Mouse (Mus musculus): ENCODE results near the gene Naip2.
"Not testable (repeated sequence)": the region's sequence is repeated elsewhere in the genome, so short reads cannot be mapped to it uniquely, and the experiment has no call there.

The Naip2 gene

DNA sequence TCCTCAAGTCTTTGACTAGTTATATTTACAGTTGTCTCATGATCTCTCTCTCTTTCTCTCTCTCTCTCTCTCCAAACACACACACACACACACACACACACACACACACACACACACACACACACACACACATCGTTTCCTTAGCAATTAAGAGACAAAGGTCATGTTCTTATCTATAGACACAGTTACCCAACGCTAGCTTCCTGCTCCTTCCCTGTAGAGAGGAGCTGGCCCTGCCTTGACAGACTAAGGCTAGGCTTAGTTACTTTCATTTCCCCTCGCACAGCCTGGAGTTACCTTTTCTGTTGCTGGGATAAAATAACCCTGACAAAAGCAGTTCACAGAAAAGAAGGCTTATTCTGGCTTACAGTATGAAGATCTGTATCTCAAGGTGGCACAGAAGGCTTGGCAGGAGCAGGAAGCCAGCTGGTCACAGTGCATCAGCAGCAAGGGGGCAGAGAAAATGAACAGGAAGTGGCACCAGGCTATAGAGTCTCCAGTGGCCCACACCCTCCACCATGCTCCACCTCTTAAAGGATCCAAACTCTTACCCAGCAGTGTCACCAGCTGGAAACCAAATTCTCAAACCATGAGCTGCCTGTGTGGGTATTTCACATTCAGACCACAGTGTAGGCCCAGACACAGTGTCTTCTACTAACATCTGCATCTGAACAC is at the start of gene Naip2:
TSS of gene Naip2 (minus strand) at position 434 of the 675 bp plus-strand sequence.
- not testable (repeated sequence) for DNase-seq (ENCODE audit: low spot score)

DNA sequence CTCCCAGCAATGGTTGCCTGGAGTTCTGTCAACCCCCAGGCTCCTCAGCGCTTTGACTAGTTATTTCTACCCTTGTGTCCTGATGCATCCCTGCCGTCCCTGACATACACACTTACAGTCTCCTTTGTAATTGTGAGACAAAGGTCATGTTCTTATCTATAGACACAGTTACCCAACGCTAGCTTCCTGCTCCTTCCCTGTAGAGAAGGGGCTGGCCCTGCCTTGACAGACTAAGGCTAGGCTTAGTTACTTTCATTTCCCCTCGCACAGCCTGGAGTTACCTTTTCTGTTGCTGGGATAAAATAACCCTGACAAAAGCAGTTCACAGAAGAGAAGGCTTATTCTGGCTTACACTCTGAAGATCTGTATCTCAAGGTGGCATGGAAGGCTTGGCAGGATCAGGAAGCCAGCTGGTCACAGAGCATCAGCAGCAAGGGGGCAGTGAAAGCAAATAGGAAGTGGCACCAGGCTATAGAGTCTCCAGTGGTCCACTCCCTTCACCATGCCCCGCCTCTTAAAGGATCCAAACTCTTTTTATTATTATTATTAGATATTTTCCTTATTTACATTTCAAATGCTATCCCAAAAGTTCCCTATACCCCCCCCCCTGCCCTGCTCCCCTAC is 45.1 kb upstream of the Naip2 start:
- not testable (repeated sequence) for DNase-seq (ENCODE audit: low spot score)

DNA sequence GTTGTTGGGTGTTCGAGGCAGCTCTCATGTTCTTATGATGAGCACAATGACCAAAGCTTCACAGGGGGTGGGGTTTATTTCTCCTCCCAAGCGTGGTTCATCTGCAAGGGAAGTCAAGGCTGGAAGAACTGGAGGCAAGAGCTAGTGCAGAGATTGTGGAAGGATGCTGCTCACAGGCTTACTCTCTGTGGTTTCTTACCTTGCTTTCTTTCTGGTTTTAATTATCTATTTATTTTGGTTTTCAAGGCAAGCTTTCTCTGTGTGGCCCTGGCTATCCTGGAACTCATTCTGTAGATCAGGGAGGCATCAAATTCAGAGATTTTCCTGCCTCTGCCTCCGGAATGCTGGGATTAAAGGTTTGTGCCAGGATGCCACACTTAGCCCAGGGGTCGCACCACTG is 44.3 kb upstream of the Naip2 start, which contains the start of gene Naip5:
TSS of gene Naip5 (minus strand) at position 101 of the 400 bp plus-strand sequence.
- DNase-seq (ENCODE audit: low spot score): not testable (repeated sequence)

DNA sequence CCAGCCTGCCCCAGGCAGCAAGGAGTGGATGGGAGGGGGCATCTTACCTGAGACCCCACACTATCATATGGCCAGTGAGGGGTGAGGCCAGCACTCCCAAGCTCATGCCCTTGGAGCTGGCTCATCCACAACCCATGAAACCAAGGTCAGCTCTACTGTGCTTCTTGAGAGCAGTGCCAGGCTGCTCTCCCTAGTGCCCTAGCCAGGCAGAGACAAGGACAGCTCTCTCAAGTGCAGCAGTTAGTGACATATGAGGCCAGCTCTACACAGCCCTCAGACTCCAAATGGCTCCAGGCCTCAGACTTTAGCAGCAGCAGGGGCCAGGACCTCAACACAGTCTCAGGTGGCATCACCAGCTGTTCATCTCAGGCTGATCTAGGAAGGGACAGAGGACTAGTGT is 41.8 kb upstream of the Naip2 start:
- DNase-seq (ENCODE audit: low spot score): no peak

DNA sequence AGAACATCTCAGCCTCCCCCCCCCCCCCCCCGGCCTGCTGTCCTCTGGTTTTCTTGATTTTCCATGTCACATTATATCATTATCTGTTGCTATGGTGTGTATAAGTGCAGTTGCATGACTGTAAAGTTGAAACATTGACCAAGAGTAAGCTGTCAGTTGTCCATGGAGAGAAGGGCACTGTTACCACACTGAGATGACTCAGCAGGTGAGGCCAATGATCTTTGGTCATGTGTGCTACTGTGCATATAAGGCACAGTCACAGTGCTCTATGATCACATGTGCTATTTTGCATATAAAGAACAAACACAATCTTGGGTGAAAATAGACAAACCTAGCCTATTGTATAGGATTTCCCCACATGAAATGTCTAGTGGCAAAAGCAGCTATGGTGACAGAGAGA is 11.8 kb upstream of the Naip2 start:
- not testable (repeated sequence) for DNase-seq (ENCODE audit: low spot score)

DNA sequence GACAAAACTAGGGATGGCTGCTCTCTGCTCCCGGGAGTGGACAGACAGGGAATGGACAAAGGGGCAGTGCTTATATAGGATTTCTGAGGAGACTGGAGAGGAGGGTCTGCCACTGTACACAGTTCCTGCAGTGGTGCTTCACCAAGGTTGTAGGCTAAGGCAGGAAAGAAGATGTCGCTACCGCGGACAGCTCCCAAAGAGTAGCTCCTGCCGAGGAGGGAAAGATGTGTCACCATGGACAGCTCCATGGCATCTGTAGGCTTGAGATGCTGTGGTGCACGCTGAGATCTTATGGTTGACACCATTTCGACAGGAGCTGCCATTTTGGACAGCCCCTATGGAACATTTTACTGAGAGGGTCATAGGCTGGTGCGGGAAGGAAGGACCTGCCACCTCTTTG is 8.6 kb upstream of the Naip2 start:
- DNase-seq (ENCODE audit: low spot score): peak; percentile 26

DNA sequence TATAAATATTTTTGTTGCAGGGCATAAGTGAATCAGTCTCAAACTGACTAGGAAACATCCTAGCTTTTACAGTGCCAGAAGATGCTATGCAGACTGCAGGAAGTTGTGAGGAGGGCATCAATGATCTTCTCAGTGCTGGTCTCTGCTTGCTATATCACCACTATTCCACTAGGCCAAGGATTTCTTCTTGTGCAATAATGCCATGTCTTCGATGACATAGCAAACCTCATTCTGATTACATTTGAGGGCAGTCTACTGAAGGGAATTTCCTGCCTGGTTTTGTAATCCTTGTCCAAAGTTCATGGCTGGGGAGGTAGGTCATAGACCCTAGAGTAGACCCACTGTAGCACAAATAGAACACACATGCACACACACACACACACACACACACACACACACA is 1.4 kb upstream of the Naip2 start:
- no peak for DNase-seq (ENCODE audit: low spot score)

DNA sequence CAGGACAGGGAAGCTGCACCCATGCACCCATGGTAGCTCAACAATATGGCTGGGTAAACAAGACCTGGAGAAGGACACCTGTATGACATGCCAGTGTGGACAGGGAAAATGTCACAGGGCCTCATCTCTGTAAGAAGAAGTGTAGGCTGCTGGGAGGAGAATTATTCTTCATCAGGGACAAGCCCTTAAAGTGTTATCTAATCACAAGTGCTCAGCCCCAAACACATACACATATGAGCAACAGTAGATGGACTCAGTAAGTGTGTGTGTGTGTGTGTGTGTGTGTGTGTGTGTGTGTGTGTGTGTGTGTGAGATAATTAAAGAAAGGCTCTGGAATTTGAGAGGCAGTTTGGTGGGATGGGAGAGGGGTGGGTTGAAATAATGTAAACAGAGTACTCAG is 1.1 kb downstream of the Naip2 start:
- DNase-seq (ENCODE audit: low spot score): no peak

DNA sequence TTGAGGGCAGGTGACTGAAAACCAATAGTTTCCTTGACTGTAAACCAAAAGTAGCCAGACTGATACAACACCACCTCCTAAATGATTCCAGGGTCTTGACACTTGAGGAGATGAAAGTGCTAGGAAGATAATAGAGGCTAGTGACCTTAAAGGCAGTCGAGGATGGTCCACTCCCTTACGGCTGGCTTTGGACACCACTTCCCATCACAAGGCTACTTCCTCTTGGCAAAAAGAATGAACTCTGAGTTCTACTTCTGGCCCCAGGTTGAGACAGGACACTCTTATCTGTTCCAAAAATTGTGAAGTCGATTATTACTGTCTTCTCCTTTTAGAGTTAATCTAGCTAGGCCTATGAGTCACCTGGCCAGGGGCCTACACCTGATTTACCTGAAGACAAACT is 6.5 kb downstream of the Naip2 start:
- DNase-seq (ENCODE audit: low spot score): no peak

DNA sequence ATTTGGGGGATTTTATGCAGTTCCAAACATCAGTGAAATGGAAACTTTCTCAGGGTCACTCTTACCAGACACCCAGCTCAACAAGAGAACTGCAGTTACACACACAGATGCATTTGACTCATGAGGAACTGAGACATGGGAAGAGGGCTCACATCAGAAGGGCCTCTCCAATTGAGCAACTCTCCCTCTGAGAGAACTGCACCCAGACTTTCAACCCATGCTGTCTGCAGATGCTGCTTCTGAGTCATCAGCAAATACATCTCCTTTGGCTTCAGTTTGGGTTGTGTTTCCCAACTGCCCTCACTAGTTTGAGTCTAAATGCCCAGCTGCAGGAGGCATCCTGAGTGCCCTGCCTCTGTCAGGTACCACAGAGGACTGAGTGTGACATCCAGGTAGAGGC is 18.8 kb downstream of the Naip2 start:
- not testable (repeated sequence) for DNase-seq (ENCODE audit: low spot score)

DNA sequence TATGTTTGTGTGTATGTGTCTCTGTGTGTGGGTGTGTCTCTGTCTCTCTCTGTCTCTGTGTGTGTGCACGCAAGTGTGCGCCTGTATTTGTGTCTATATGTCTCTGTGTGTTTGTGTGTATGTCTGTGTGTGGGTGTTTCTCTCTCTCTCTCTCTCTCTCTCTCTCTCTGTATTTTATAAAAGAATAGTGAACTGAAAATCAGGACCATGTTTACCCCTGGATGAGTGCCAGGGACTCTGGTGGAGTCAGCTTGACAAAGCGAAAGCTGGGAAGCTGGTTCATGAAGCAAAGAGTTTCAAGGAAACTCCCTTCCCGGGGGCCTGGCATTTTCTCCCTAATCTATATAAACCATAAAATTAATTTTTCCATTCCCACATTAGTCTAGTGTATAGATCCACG is 27.5 kb downstream of the Naip2 start:
- not testable (repeated sequence) for DNase-seq (ENCODE audit: low spot score)

DNA sequence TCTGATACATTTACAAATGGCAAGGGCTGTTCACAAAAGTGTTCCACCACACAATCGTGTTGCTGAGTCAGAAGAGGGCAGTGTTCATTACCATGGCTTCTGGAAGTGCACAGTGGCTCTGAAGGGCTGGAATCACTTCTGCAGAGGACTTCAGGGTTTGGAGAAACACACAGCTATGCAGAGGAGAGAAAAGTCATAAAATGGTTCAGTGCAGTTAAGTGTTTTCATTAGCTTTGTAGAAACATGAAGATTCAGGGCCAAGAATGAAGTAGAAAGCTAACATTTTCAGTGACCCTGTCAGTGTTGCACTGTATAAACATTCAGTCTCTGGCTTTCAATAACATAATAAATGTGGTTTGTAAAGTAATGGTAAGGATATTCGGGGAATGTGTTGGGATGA is 35.5 kb downstream of the Naip2 start:
- DNase-seq (ENCODE audit: low spot score): not testable (repeated sequence)

DNA sequence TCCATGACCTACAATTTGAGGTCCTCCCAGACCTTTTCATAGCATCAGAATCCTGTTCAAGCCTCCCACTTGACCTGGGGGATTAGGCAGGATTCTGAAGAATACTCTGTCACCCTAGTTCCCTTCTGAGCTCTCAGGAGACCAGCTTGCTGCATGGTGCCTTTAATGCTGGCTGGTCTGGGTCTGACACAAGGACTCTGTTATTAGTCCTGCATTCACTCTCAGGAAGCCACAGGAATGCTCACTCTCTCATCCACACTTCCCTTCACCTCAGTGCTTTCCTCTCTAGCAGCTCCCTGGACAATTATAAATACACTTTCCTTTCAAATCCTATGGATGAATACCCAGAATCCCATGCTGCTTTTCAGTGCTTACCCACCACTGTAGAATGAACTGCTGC is 39.4 kb downstream of the Naip2 start:
- not testable (repeated sequence) for DNase-seq (ENCODE audit: low spot score)

DNA sequence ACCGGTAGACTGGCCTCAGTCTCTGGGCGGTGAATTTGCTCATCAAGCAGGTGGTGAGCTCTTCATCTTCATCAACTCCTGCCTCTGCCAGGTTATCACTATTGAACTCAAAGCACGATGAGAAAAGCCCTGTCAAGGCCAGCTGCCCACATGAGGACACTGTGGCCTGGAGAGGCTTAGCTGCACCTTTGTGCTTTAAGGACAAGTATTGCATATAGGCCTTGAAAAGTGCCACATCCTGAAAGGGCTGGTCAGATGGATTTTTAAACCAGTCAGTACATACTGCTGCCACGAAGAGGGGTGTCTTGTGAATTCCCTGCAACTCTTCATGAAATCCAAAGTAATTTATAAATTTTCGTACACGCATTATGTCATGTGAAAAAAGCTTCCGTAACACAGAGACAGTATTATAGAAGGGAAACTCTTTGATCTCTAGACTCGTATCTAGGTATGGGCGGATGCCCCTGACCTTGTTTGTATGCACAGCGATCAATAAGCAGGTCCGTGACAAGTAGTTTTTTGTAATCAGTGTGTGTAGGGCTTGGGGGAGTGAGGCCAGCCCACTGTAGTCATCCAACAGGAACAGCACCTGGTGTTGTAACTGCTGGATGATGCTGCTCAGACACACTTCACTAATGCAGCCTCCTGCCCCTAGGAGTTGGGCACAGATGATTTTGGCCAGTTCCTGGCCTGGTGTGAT is 40.6 kb downstream of the Naip2 start:
- DNase-seq (ENCODE audit: low spot score): not testable (repeated sequence)

DNA sequence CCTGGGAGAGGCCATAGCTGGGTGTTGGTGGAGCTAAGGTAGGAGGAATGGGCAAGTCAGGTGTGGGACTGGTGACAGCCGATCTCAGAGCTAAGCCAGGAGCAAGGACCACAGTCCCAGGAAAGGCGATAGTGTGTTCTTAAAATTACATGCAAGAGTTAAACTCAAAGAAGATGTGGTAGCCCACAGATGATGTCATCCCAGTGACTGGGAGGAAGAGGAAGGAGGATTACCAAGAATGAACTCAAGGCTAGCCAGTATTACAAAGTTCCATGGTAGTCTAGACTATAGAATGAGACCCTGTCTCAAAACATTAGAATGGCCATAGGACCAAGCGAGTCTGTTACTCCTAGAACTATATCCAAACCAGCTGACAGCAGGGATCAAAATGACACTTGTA is 45.3 kb downstream of the Naip2 start:
- DNase-seq (ENCODE audit: low spot score): no peak

DNA sequence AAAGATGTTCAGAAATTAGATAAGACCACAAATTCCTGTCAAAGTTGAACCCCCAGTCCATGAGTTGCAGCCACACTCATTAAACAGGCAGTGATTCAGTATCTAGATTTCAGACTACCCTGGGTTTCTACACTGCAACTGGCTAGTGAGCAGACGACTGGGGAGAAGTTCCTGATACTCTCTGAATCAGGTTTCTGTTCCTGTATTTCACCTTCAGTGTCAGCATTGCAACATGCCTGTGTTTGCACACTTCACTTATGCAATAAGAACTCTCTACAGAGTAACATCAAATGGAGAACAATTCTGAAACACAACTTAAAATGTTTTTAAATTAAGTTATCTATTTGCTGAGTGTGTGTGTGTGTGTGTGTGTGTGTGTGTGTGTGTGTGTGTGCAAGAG is 49.2 kb downstream of the Naip2 start:
- no peak for DNase-seq (ENCODE audit: low spot score)

DNA sequence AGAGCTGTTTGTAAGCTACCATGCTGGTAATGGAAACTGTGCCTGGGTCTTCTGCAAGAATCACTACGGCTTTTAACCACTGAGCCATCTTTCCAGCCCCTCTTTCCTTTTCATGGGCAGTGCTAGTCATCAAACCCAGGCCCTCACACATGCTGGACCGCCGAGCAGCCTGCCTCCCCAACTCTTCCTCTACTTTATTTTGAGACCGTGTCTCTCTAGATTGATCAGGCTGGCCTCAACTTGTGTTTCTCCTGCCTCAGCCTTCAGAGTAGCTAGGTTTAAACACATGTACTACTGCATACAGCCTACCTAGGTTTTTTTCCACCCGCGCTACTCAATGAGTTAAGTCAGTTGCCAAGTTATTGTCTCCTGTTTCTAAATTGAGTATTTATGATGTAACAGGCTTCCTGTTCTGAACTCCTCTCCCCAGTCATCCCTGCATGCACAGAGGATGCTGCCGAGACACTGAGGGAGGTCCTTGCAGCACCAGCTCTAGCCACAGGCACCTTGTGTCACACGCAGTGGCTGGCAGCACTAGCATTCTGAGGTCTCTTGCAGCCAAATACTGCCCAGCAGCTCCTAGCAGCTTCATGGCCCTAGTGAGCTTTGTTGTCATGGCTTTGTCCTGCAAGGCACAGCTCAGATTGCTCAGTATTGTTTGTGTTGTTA is 60.1 kb downstream of the Naip2 start:
- DNase-seq (ENCODE audit: low spot score): no peak

DNA sequence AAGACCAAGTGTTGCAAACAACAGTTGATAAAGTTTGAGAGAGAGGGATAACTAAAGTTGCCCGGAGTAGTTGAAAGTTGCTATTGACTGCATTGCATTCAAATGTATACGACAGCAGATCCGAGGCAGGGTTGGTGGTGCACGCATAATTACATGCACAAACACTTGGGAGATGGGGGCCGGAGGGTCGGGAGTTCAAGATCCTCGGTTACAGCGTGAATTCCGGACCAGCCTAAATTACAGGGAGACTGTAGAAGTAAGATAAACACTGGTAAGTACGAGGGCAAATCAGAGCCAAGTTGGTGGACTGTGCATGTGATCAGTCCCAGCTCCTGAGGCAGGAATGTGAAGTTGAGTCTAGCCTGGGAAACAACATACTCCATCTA is 76.6 kb downstream of the Naip2 start:
- no peak for DNase-seq (ENCODE audit: low spot score)

DNA sequence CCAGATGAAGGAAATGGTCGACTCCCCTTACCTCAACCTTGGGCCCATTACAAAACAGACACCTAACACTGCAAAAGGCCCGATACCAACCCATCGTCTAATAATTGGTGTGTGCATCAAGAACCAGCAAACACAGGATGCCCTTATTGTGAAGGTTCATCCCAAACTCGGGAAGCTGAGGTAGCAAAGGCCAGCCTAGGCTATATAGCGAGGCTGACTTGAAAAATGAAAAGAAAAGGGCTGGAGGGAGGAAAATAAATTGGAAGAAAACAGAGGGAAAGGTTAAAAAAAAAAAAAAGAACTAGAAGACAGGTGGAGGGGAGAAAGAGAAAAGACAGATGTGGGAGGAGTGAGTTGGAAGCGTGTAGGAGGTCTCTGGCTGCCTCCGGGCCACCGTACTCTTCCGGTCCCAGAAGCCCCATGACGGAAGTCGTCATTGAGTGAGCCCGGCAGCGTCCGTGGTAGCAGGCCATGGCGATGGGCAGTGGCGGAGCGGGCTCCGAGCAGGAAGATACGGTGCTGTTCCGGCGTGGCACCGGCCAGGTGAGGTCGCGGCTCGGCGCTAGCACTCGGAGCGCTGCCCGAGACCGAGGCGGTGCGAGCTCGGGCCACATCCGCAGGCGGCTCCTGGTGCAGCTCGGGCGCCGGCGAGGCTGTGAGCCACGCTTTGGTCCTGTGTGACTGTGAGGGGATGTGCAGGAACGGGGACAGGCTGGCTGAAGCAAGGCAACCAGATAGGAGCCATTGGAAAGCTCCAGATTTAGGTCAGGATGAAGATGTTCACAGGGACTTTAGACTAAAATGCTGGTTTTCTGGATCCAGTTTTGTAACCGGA is 77.3 kb downstream of the Naip2 start, which contains the start of gene Smn1:
TSS of gene Smn1 (plus strand) at position 430 of the 835 bp plus-strand sequence.
- peak; percentile 90 for DNase-seq (ENCODE audit: low spot score)

DNA sequence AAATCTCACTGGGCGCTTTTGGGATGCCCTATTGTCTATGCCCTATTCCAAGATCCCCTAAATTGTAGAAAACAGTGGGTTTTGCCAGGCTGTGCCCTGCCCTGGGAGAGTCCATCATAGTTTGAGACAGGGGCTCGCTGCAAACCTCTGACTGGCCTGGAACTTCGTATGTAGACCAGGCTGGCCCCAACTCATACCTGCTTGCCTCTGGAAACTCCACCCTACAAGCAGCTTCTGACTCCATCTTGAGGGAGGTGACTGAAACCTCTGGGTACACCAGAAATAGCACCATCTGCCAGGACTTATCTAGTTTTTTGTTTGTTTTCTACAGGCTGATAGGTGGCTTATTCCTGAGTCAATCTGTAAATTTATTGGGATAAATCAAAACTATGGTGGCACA is 77.9 kb downstream of the Naip2 start:
- DNase-seq (ENCODE audit: low spot score): no peak

DNA sequence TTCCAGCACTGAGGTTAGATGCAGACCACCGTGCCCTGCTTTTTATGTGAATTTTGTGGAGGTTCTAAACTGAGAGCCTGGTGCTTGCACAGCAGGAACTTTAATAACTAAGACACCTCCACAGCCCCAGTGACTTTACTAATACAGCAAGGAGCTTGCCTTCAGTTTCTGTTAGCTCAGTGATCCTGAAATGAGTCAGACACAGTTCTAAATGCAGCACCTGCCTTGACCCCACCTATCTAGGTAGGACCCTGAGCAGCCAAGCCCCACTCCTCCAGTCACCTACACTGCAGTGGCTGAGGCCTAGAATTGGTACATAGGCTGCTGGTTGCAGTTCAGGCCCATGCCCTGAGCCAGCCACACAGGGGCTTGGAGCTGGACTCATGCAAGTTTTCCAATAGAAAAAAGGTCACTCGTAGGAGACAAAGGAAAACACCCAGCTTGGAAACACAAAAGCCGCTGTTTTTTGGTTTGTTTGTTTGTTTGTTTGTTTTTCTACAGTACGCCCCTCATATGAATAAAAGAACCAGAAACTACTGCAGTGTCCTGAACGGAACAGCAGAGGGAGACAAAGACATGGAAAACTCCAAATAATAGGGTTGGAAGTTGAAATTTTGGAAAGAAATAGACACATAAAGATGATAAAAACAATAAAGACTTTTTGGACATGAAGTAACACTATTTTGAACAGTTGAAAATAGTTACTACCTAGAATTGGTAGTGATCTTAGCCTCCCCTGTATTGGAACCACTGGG is 89.5 kb downstream of the Naip2 start:
- DNase-seq (ENCODE audit: low spot score): no peak
